Mouse (Mus musculus): ENCODE results near the gene Gsn.

GRCm38 (mm10) chr2:35230215-35230614, 26.0 kb upstream of the Gsn start:
- no peak for TF ChIP-seq CTCF (IDR thresholded peaks at IDR 0.05; ENCODE audit: extremely low read depth, insufficient read depth, low read length)
- TF ChIP-seq POLR2A (IDR thresholded peaks at IDR 0.05; ENCODE audit: extremely low read depth, insufficient read depth, low read length) = no peak

Measured in cortical plate, adult 2 months (tissue).